Mouse (Mus musculus): ENCODE data around the gene Cdc42se2. TPM values are rescaled to one million over a fixed set of nuclear protein-coding genes. Genes with fewer than 3 reads are reported as not detected.

Gene Cdc42se2
- total and polyA plus RNA-seq, 3 experiments = 97.4 to 227 (median 99.1) TPM

DNA sequence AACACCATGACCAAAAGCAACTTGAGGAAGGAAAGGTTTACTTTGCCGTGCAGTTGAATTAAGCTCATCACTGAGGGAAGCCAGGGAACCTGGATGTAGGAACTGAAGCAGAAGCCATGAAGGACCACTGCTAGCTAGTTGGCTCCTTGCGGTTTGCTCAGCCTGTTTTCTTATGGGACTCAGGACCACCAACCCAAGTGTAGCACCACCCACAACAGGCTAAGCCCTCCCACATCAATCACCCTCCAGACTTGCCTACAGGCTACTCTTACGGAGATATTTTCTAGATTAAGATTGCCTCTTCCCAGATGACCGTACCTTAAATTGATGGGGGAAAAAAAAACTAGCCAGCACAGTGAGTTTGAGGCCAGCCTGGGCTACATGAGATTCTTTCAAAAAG lies 24.8 kb upstream of the Cdc42se2 start:
- H3K79me2 ChIP-seq (replicated peaks; ENCODE audit: control insufficient read depth, extremely low read depth, insufficient read depth, poor library complexity, severe bottlenecking) = no peaks in the 10 kb centered on the region
- no peak for DNase-seq (ENCODE audit: extremely low read depth)
- no peak overlapping the region for H3K9ac ChIP-seq (ENCODE audit: insufficient read depth, low read depth)
- no peaks in the 10 kb centered on the region for H3K27me3 ChIP-seq (replicated peaks)
- H3K9me3 ChIP-seq (replicated peaks; ENCODE audit: low read length) = peaks cover 18% of the 10 kb centered on the region
- in situ Hi-C loops (cut with MboI; ENCODE audit: low pct_ligation_motif_present, low pct_unique_long_range_greater_than_20kb, low sequenced_read_pairs) = no loop called here
- TF ChIP-seq GABPA (IDR thresholded peaks at IDR 0.05; ENCODE audit: insufficient replicate concordance, low read depth, low read length) = no peak
- no peak for TF ChIP-seq EP300 (IDR thresholded peaks at IDR 0.05; ENCODE audit: low read length)
- TF ChIP-seq HCFC1 (IDR thresholded peaks at IDR 0.05; ENCODE audit: low read depth, low read length) = no peak
- TF ChIP-seq ETS1 (conservative IDR thresholded peaks at IDR 0.05; ENCODE audit: low read depth, low read length) = no peak
- TF ChIP-seq ZC3H11A (IDR thresholded peaks at IDR 0.05; ENCODE audit: low read depth, low read length) = no peak
- no peak for TF ChIP-seq POLR2AphosphoS2 (IDR thresholded peaks at IDR 0.05; ENCODE audit: low read depth, low read length)
- TF ChIP-seq BHLHE40 (IDR thresholded peaks at IDR 0.05; ENCODE audit: low read depth, low read length) = no peak
- TF ChIP-seq JUND (conservative IDR thresholded peaks at IDR 0.05; ENCODE audit: low read depth, low read length) = no peak
- no peak for TF ChIP-seq UBTF (IDR thresholded peaks at IDR 0.05; ENCODE audit: low read depth, low read length)
- no peak for TF ChIP-seq CHD1 (IDR thresholded peaks at IDR 0.05; ENCODE audit: low read depth, low read length)
- TF ChIP-seq ELF1 (IDR thresholded peaks at IDR 0.05; ENCODE audit: low read depth, low read length) = no peak
- no peak for TF ChIP-seq SMC3 (IDR thresholded peaks at IDR 0.05; ENCODE audit: low read depth, low read length)
- no peak for TF ChIP-seq CTCF (conservative IDR thresholded peaks at IDR 0.05 in 1 of 2, IDR thresholded peaks at IDR 0.05 in 1 of 2; ENCODE audit: low read depth in 2 of 2, low read length in 2 of 2)
- TF ChIP-seq MAFK (IDR thresholded peaks at IDR 0.05; ENCODE audit: insufficient replicate concordance, low read length) = no peak
- no peak for TF ChIP-seq JUN (IDR thresholded peaks at IDR 0.05; ENCODE audit: insufficient read depth, low read depth, low read length)
- TF ChIP-seq ZNF384 (IDR thresholded peaks at IDR 0.05; ENCODE audit: low read depth, low read length) = no peak
- no peak for TF ChIP-seq NELFE (IDR thresholded peaks at IDR 0.05; ENCODE audit: low read depth, low read length)
- dilution Hi-C loops (cut with MboI; ENCODE audit: extremely low pct_ligation_motif_present, extremely low pct_unique_long_range_greater_than_20kb, low sequenced_read_pairs) = no loop called here
- H3K4me1 ChIP-seq (ENCODE audit: control insufficient read depth in 1 of 2, insufficient read depth in 2 of 2) = peaks cover 12 to 36% of the 10 kb centered on the region in 2 experiments
- no peaks in the 10 kb centered on the region for H3K36me3 ChIP-seq (replicated peaks in 1 of 2; ENCODE audit: control insufficient read depth in 1 of 2, insufficient read depth in 1 of 2, low read length in 1 of 2)
- H3K4me2 ChIP-seq (ENCODE audit: insufficient read depth, low read depth, poor library complexity, severe bottlenecking) = no peak overlapping the region
- no peak overlapping the region for H3K27ac ChIP-seq (ENCODE audit: insufficient read depth, low read depth)
- H3K4me3 ChIP-seq (replicated peaks in 1 of 3; ENCODE audit: low read depth in 2 of 3, low read length in 2 of 3, poor library complexity in 1 of 3) = no peak overlapping the region

DNA sequence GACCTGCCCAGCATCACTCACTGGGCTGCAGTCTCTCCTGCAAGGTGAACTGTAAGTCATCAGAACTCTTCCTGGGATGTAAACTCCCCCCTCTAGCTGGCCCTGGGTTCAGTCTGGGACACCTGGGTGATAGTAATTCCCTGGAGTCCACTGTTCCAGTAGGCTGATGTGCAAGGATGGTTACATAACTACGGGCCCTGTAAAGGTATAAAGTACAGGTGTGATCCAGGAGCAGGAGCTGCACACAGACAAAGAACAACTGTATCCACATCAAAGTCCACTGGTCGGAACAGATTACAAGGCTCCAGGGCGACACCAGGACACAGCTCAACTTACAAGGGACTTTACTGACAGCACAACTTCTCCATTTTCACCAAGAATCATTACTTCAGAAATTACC lies 23.6 kb upstream of the Cdc42se2 start:
- peaks cover 18% of the 10 kb centered on the region for H3K9me3 ChIP-seq (replicated peaks; ENCODE audit: low read length)
- H3K4me1 ChIP-seq (ENCODE audit: control insufficient read depth in 1 of 2, insufficient read depth in 2 of 2) = peaks cover 16 to 41% of the 10 kb centered on the region in 2 experiments
- dilution Hi-C loops (cut with MboI; ENCODE audit: extremely low pct_ligation_motif_present, extremely low pct_unique_long_range_greater_than_20kb, low sequenced_read_pairs) (no loop called here), in situ Hi-C loops (cut with MboI; ENCODE audit: low pct_ligation_motif_present, low pct_unique_long_range_greater_than_20kb, low sequenced_read_pairs) (no loop called here)
- H3K79me2 ChIP-seq (replicated peaks; ENCODE audit: control insufficient read depth, extremely low read depth, insufficient read depth, poor library complexity, severe bottlenecking) = no peaks in the 10 kb centered on the region
- no peak overlapping the region for H3K27ac ChIP-seq (ENCODE audit: insufficient read depth, low read depth)
- H3K4me2 ChIP-seq (ENCODE audit: insufficient read depth, low read depth, poor library complexity, severe bottlenecking) = no peak overlapping the region
- DNase-seq (ENCODE audit: extremely low read depth) = no peak
- no peaks in the 10 kb centered on the region for H3K27me3 ChIP-seq (replicated peaks)
- no peak overlapping the region for H3K4me3 ChIP-seq (replicated peaks in 1 of 3; ENCODE audit: low read depth in 2 of 3, low read length in 2 of 3, poor library complexity in 1 of 3)
- H3K36me3 ChIP-seq (replicated peaks in 1 of 2; ENCODE audit: control insufficient read depth in 1 of 2, insufficient read depth in 1 of 2, low read length in 1 of 2) = no peaks in the 10 kb centered on the region
- no peak overlapping the region for H3K9ac ChIP-seq (ENCODE audit: insufficient read depth, low read depth)
- TF ChIP-seq ZNF384 (IDR thresholded peaks at IDR 0.05; ENCODE audit: low read depth, low read length) = no peak
